Mouse (Mus musculus): ENCODE measurements around the gene Eps15.
"Not testable (repeated sequence)": the region's sequence is repeated elsewhere in the genome, so short reads cannot be mapped to it uniquely, and the experiment has no call there.

The Eps15 gene

GRCm38 (mm10) chr4:109400366-109400980 is 120.4 kb downstream of the Eps15 start:
- DNase-seq (ENCODE audit: low read depth, low spot score), result no peak

GRCm38 (mm10) chr4:109401176-109401689 is 121.2 kb downstream of the Eps15 start:
- DNase-seq (ENCODE audit: low read depth, low spot score), result peak; percentile 25

- DNase-seq (ENCODE audit: low read depth, low spot score), result not testable (repeated sequence)
Measured at GRCm38 (mm10) chr4:109404908-109405307, 124.8 kb downstream of the Eps15 start.

GRCm38 (mm10) chr4:109405415-109405814 is 125.3 kb downstream of the Eps15 start:
- DNase-seq (ENCODE audit: low read depth, low spot score), result no peak

- no peak for DNase-seq (ENCODE audit: low read depth, low spot score)
Measured at GRCm38 (mm10) chr4:109406054-109406485, 126.0 kb downstream of the Eps15 start.

- DNase-seq (ENCODE audit: low read depth, low spot score), result peak; percentile 75
Measured at GRCm38 (mm10) chr4:109406486-109407175, 126.6 kb downstream of the Eps15 start, which contains the start of gene Ttc39a. Ttc39a (plus strand) TSS chr4:109406623.

- DNase-seq (ENCODE audit: low read depth, low spot score), result no peak
Measured at GRCm38 (mm10) chr4:109407176-109407520, 127.1 kb downstream of the Eps15 start.

- no peak for DNase-seq (ENCODE audit: low read depth, low spot score)
Measured at GRCm38 (mm10) chr4:109407701-109408485, 127.8 kb downstream of the Eps15 start.

- no peak for DNase-seq (ENCODE audit: low read depth, low spot score)
Measured at GRCm38 (mm10) chr4:109410681-109411376, 130.8 kb downstream of the Eps15 start.

- no peak for DNase-seq (ENCODE audit: low read depth, low spot score)
Measured at GRCm38 (mm10) chr4:109411377-109411967, 131.4 kb downstream of the Eps15 start.

GRCm38 (mm10) chr4:109412233-109412632 is 132.2 kb downstream of the Eps15 start:
- no peak for DNase-seq (ENCODE audit: low read depth, low spot score)

- no peak for DNase-seq (ENCODE audit: low read depth, low spot score)
Measured at GRCm38 (mm10) chr4:109417998-109418397, 137.9 kb downstream of the Eps15 start.

GRCm38 (mm10) chr4:109419017-109419416 is 138.9 kb downstream of the Eps15 start:
- no peak for DNase-seq (ENCODE audit: low read depth, low spot score)

- DNase-seq (ENCODE audit: low read depth, low spot score), result no peak
Measured at GRCm38 (mm10) chr4:109419563-109419962, 139.5 kb downstream of the Eps15 start.

- no peak for DNase-seq (ENCODE audit: low read depth, low spot score)
Measured at GRCm38 (mm10) chr4:109420138-109420795, 140.2 kb downstream of the Eps15 start.

GRCm38 (mm10) chr4:109421608-109422007 is 141.5 kb downstream of the Eps15 start:
- no peak for DNase-seq (ENCODE audit: low read depth, low spot score)

- DNase-seq (ENCODE audit: low read depth, low spot score), result no peak
Measured at GRCm38 (mm10) chr4:109422436-109422835, 142.4 kb downstream of the Eps15 start.

GRCm38 (mm10) chr4:109423438-109423837 is 143.4 kb downstream of the Eps15 start:
- no peak for DNase-seq (ENCODE audit: low read depth, low spot score)

- no peak for DNase-seq (ENCODE audit: low read depth, low spot score)
Measured at GRCm38 (mm10) chr4:109427058-109427457, 147.0 kb downstream of the Eps15 start.

- DNase-seq (ENCODE audit: low read depth, low spot score), result no peak
Measured at GRCm38 (mm10) chr4:109430250-109430649, 150.2 kb downstream of the Eps15 start.

GRCm38 (mm10) chr4:109430854-109431253 is 150.8 kb downstream of the Eps15 start:
- peak; percentile 94 for DNase-seq (ENCODE audit: low read depth, low spot score)

Measured in ZHBTc4 (cell line).